Mouse (Mus musculus): ENCODE measurements at regions not wholly inside any gene's neighbourhood (a gene's known extent, or its start where the extent isn't known, plus 50 kb on each side); places are given as distances from the start of the nearest gene placed in this dataset.

GRCm38 (mm10) chr12:10256385-10256784 lies 113.4 kb upstream of the Nt5c1b start:
- Histone ChIP-seq H3K27me3 (ENCODE audit: control insufficient read depth, insufficient read depth, low read length) (no peaks in the 10 kb centered on the region), H3K4me2 (ENCODE audit: low read length) (no peak overlapping the region), H3K4me1 (ENCODE audit: control insufficient read depth, insufficient read depth, low read length) (no peaks in the 10 kb centered on the region), H3K27ac (replicated peaks; ENCODE audit: low read depth, low read length) (no peak overlapping the region), H3K9me3 (ENCODE audit: control insufficient read depth, low read length) (no peaks in the 10 kb centered on the region), H3K4me3 (replicated peaks; ENCODE audit: low read depth, low read length) (no peak overlapping the region), H3K9ac (replicated peaks; ENCODE audit: low read length) (no peak overlapping the region), H3K36me3 (ENCODE audit: control insufficient read depth, insufficient read depth, low read length) (no peaks in the 10 kb centered on the region)
- no peak for ATAC-seq (ENCODE audit: low FRiP score, low TSS enrichment)
- DNase-seq: no peak
- WGBS: 67% methylated on average over 3 of the region's 3 CpGs

DNA sequence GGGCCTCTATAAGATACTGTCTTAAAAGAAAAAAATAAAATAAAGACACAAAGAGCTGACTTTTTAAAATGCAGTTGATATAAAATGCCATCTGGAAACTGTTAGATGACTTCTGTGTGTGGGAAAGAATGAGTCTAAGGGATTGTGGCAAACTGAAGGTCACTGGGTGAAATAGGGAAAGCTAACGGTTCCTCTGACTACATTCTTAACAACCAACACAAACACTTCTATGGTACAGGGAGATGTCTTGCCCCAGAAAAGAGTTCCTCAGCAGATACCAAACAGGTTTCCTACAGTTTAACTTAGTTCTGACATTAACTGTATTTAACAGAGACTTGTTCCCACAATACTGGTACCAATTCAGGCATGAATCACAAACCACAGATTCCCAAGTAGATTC lies 103.6 kb upstream of the Nt5c1b start:
- Histone ChIP-seq H3K4me3 (replicated peaks; ENCODE audit: low read depth, low read length) (no peak overlapping the region), H3K4me1 (ENCODE audit: control insufficient read depth, insufficient read depth, low read length) (no peaks in the 10 kb centered on the region), H3K27me3 (ENCODE audit: control insufficient read depth, insufficient read depth, low read length) (no peaks in the 10 kb centered on the region), H3K27ac (replicated peaks; ENCODE audit: low read depth, low read length) (no peak overlapping the region), H3K9me3 (ENCODE audit: control insufficient read depth, low read length) (no peaks in the 10 kb centered on the region), H3K9ac (replicated peaks; ENCODE audit: low read length) (no peak overlapping the region), H3K36me3 (ENCODE audit: control insufficient read depth, insufficient read depth, low read length) (no peaks in the 10 kb centered on the region), H3K4me2 (ENCODE audit: low read length) (no peak overlapping the region)
- DNase-seq (no peak), ATAC-seq (ENCODE audit: low FRiP score, low TSS enrichment) (no peak)
- WGBS: 91% methylated on average over 1 of the region's 1 CpGs

DNA sequence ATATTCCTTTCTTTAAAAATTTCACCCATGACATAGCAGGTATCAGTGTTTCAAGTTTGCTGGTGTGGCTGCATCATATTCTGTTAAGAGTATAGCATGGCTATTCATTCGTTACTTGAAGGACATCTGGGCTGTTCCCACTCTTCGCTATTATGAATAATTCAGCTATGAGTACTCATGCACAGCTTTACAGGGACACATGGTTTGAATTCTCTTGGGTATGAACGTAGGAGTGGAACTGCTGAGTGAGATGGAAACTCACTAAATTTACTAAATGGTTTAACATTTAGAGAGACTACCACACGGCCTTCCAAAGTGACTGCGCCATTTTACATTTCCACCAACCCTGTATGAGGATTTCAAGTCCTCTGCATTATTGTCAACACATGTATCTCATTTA lies 97.7 kb upstream of the Nt5c1b start:
- Histone ChIP-seq H3K4me3 (replicated peaks; ENCODE audit: low read depth, low read length) (no peak overlapping the region), H3K4me1 (ENCODE audit: control insufficient read depth, insufficient read depth, low read length) (no peaks in the 10 kb centered on the region), H3K9me3 (ENCODE audit: control insufficient read depth, low read length) (no peaks in the 10 kb centered on the region), H3K27ac (replicated peaks; ENCODE audit: low read depth, low read length) (no peak overlapping the region), H3K27me3 (ENCODE audit: control insufficient read depth, insufficient read depth, low read length) (no peaks in the 10 kb centered on the region), H3K4me2 (ENCODE audit: low read length) (no peak overlapping the region), H3K36me3 (ENCODE audit: control insufficient read depth, insufficient read depth, low read length) (no peaks in the 10 kb centered on the region), H3K9ac (replicated peaks; ENCODE audit: low read length) (no peak overlapping the region)
- 87% methylated on average over 5 of the region's 5 CpGs for WGBS
- ATAC-seq (ENCODE audit: low FRiP score, low TSS enrichment) (no peak), DNase-seq (no peak)

DNA sequence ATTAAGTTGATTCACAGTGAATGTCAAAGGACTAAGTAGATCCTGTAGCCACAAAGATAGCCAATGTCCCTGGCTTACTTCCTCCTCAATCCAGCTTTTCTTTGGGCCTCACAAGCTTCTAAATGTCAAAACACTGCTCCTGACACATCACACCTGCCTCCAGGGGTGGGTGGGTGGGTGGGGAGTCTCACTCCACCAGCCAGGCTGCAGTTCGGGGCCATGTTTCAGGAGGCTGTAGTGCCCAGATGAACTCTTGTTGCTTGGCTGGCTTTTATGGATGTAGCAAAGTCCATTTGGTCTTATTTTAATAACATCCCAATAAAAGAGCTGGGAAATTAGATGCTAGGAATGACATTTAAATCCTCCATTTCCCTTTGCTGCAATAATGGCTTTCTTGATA lies 94.5 kb upstream of the Nt5c1b start:
- H3K4me1 ChIP-seq (ENCODE audit: control insufficient read depth, insufficient read depth, low read length): no peaks in the 10 kb centered on the region
- no peak overlapping the region for H3K27ac ChIP-seq (replicated peaks; ENCODE audit: low read depth, low read length)
- no peaks in the 10 kb centered on the region for H3K9me3 ChIP-seq (ENCODE audit: control insufficient read depth, low read length)
- H3K27me3 ChIP-seq (ENCODE audit: control insufficient read depth, insufficient read depth, low read length): no peaks in the 10 kb centered on the region
- 86% methylated on average over 1 of the region's 1 CpGs for WGBS
- H3K36me3 ChIP-seq (ENCODE audit: control insufficient read depth, insufficient read depth, low read length): no peaks in the 10 kb centered on the region
- H3K4me2 ChIP-seq (ENCODE audit: low read length): no peak overlapping the region
- no peak for DNase-seq
- no peak overlapping the region for H3K9ac ChIP-seq (replicated peaks; ENCODE audit: low read length)
- H3K4me3 ChIP-seq (replicated peaks; ENCODE audit: low read depth, low read length): no peak overlapping the region
- ATAC-seq (ENCODE audit: low FRiP score, low TSS enrichment): no peak

DNA sequence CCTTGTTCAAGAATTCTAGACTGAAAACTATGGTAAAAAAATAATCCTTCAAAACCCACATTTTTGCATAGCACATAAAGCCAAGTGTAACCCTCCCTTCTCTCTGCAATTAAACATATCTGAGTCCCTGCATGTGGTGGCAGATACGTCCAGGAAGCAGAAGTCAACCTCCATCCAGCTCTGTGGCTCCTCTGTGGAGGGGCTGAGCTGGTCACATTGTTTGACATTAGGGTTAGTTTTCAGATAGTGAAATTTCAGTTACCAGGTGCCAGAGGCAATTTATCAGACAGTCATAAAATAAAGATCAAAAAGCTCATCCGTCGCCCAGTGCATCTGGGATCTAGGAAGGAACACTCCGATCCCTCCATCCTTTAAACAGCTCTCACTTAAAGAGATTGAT lies 77.1 kb upstream of the Nt5c1b start:
- no peak for ATAC-seq (ENCODE audit: low FRiP score, low TSS enrichment)
- Histone ChIP-seq H3K27me3 (ENCODE audit: control insufficient read depth, insufficient read depth, low read length) (no peaks in the 10 kb centered on the region), H3K4me2 (ENCODE audit: low read length) (no peak overlapping the region), H3K4me3 (replicated peaks; ENCODE audit: low read depth, low read length) (no peak overlapping the region), H3K4me1 (ENCODE audit: control insufficient read depth, insufficient read depth, low read length) (no peaks in the 10 kb centered on the region), H3K9me3 (ENCODE audit: control insufficient read depth, low read length) (no peaks in the 10 kb centered on the region), H3K9ac (replicated peaks; ENCODE audit: low read length) (no peak overlapping the region), H3K36me3 (ENCODE audit: control insufficient read depth, insufficient read depth, low read length) (no peaks in the 10 kb centered on the region), H3K27ac (replicated peaks; ENCODE audit: low read depth, low read length) (no peak overlapping the region)
- 74% methylated on average over 4 of the region's 4 CpGs for WGBS
- no peak for DNase-seq

- no peaks in the 10 kb centered on the region for H3K9me3 ChIP-seq (ENCODE audit: control insufficient read depth, low read length)
- H3K4me2 ChIP-seq (ENCODE audit: low read length): no peak overlapping the region
- no peak overlapping the region for H3K9ac ChIP-seq (replicated peaks; ENCODE audit: low read length)
- no peak overlapping the region for H3K27ac ChIP-seq (replicated peaks; ENCODE audit: low read depth, low read length)
- no peak overlapping the region for H3K4me3 ChIP-seq (replicated peaks; ENCODE audit: low read depth, low read length)
- H3K27me3 ChIP-seq (ENCODE audit: control insufficient read depth, insufficient read depth, low read length): no peaks in the 10 kb centered on the region
- ATAC-seq (ENCODE audit: low FRiP score, low TSS enrichment) (no peak), DNase-seq (no peak)
- H3K4me1 ChIP-seq (ENCODE audit: control insufficient read depth, insufficient read depth, low read length): no peaks in the 10 kb centered on the region
- no peaks in the 10 kb centered on the region for H3K36me3 ChIP-seq (ENCODE audit: control insufficient read depth, insufficient read depth, low read length)
Measured at GRCm38 (mm10) chr12:10305970-10306369, 63.8 kb upstream of the Nt5c1b start.

Measured in midbrain, embryonic 14.5 days (tissue).